20 mouse cellular contexts compared by ENCODE assay signal in the genomic region with DNA sequence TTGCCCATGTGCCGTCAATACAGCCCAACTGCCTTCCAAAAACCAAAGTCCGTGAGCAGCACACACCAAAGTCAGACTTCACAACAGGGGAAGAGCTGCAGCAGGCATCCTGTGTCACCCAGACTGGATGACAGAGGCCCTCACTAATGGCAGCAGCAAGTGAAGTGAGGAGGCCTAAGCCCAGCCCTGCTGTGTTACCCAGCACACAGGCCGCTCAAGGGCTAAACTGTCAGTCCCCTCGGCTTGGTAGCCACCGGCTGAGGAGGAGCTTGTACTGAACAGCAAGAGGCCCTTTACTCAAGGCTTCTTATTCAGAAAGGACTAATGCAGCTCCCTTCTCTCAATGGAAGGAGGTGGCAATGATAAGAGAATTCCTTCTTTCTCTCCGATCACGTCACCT.
DNase-seq lines count a peak whose midpoint lies in the region; ATAC-seq lines count a peak whose summit lies in the region.
"Had no signal": no experiment of that assay in that cellular context is flagged by ENCODE, and none has a peak within 500 bp of the region (broad histone marks: within the 10 kb centered on the region; RNA-seq: fewer than 3 reads in every experiment).

No protein-coding gene starts in this region.

- H3K36me3 ChIP-seq in forebrain, embryonic 16.5 days (ENCODE audit: control insufficient read depth, insufficient read depth) = no peaks in the 10 kb centered on the region
- no peaks in the 10 kb centered on the region for H3K36me3 ChIP-seq in forebrain, embryonic 12.5 days (replicated peaks)
- H3K36me3 ChIP-seq in heart, embryonic 15.5 days = no peaks in the 10 kb centered on the region
- H3K36me3 ChIP-seq in midbrain, embryonic 11.5 days (ENCODE audit: control insufficient read depth, insufficient read depth, low read length) = no peaks in the 10 kb centered on the region
- H3K36me3 ChIP-seq in midbrain, embryonic 15.5 days (replicated peaks) = no peaks in the 10 kb centered on the region
- H3K36me3 ChIP-seq: embryonic facial prominence, embryonic 15.5 days; liver, embryonic 15.5 days; stomach, embryonic 15.5 days had no signal

- no peaks in the 10 kb centered on the region for H3K27me3 ChIP-seq in forebrain, embryonic 16.5 days (replicated peaks; ENCODE audit: control insufficient read depth, insufficient read depth, low read length)
- H3K27me3 ChIP-seq in forebrain, embryonic 12.5 days = peaks cover 7% of the 10 kb centered on the region; the same call in 1 of the 2 replicates
- H3K27me3 ChIP-seq in heart, embryonic 15.5 days = no peaks in the 10 kb centered on the region
- H3K27me3 ChIP-seq in midbrain, embryonic 11.5 days (ENCODE audit: control insufficient read depth, insufficient read depth, low read length) = no peaks in the 10 kb centered on the region
- H3K27me3 ChIP-seq in midbrain, embryonic 15.5 days (replicated peaks) = no peaks in the 10 kb centered on the region
- H3K27me3 ChIP-seq: embryonic facial prominence, embryonic 15.5 days; liver, embryonic 15.5 days; stomach, embryonic 15.5 days had no signal

- H3K27ac ChIP-seq in forebrain, embryonic 16.5 days (ENCODE audit: low read length) = no peak overlapping the region
- H3K27ac ChIP-seq in forebrain, embryonic 12.5 days = no peak overlapping the region
- H3K27ac ChIP-seq in heart, embryonic 15.5 days = 0 out of 2 replicates have a peak overlapping the region, but pooled peaks have one; percentile 20
- no peak overlapping the region for H3K27ac ChIP-seq in midbrain, embryonic 11.5 days (ENCODE audit: low read depth, low read length)
- H3K27ac ChIP-seq in midbrain, embryonic 15.5 days = no peak overlapping the region
- H3K27ac ChIP-seq: embryonic facial prominence, embryonic 15.5 days; liver, embryonic 15.5 days; stomach, embryonic 15.5 days had no signal

- no peak overlapping the region for H3K9ac ChIP-seq in forebrain, embryonic 16.5 days (replicated peaks; ENCODE audit: low read depth, low read length)
- no peak overlapping the region for H3K9ac ChIP-seq in forebrain, embryonic 12.5 days
- no peak overlapping the region for H3K9ac ChIP-seq in heart, embryonic 15.5 days
- H3K9ac ChIP-seq in midbrain, embryonic 11.5 days (ENCODE audit: low read length) = no peak overlapping the region
- H3K9ac ChIP-seq in midbrain, embryonic 15.5 days = no peak overlapping the region
- H3K9ac ChIP-seq: embryonic facial prominence, embryonic 15.5 days; liver, embryonic 15.5 days; stomach, embryonic 15.5 days had no signal

- peak; percentile 14; the same call in 1 of the 2 replicates for ATAC-seq in forebrain, embryonic 16.5 days
- ATAC-seq in forebrain, embryonic 12.5 days (ENCODE audit: low FRiP score) = no peak
- ATAC-seq in heart, embryonic 15.5 days (replicated peaks; ENCODE audit: insufficient number of reproducible peaks, insufficient read depth, low FRiP score, low read depth) = no peak
- ATAC-seq in midbrain, embryonic 11.5 days (ENCODE audit: low FRiP score) = peak; percentile 59; the same call in 1 of the 2 replicates
- no peak for ATAC-seq in midbrain, embryonic 15.5 days (replicated peaks)
- ATAC-seq: inflammation-experienced regulatory T-cells, adult 6 months; lung, postnatal 0 days had no signal

- DNase-seq in heart, postnatal 4 days = no peak
- DNase-seq in midbrain, embryonic 11.5 days (ENCODE audit: low spot score, missing footprints) = peak; percentile 87
- DNase-seq in cerebellum, adult 9-10 months = no peak
- DNase-seq: adrenal gland, adult 2 months; cerebellum, adult 8-10 months; gastrocnemius, postnatal 25 days; kidney, adult 9 months; kidney, postnatal 25 days; retina, postnatal 1 day; thymus, adult 18-20 months; thymus, postnatal 4 days had no signal

- H3K4me1 ChIP-seq in forebrain, embryonic 16.5 days (replicated peaks; ENCODE audit: control insufficient read depth, insufficient read depth, low read length) = peaks cover 22% of the 10 kb centered on the region
- H3K4me1 ChIP-seq in forebrain, embryonic 12.5 days = peaks cover 47% of the 10 kb centered on the region
- H3K4me1 ChIP-seq in heart, embryonic 15.5 days (replicated peaks) = peaks cover 13% of the 10 kb centered on the region
- H3K4me1 ChIP-seq in midbrain, embryonic 11.5 days (ENCODE audit: control insufficient read depth, insufficient read depth, low read length) = peaks cover 22% of the 10 kb centered on the region
- H3K4me1 ChIP-seq in midbrain, embryonic 15.5 days = peaks cover 28% of the 10 kb centered on the region
- H3K4me1 ChIP-seq: embryonic facial prominence, embryonic 15.5 days had no signal

- WGBS in forebrain, embryonic 16.5 days = 28% methylated on average over 7 of the region's 7 CpGs
- 29% methylated on average over 7 of the region's 7 CpGs for WGBS in forebrain, embryonic 12.5 days
- 36% methylated on average over 7 of the region's 7 CpGs for WGBS in heart, embryonic 15.5 days
- WGBS in midbrain, embryonic 11.5 days = 34% methylated on average over 7 of the region's 7 CpGs
- 35% methylated on average over 7 of the region's 7 CpGs for WGBS in midbrain, embryonic 15.5 days

- no peak overlapping the region for H3K4me3 ChIP-seq in forebrain, embryonic 16.5 days (replicated peaks; ENCODE audit: low read length)
- no peak overlapping the region for H3K4me3 ChIP-seq in forebrain, embryonic 12.5 days (replicated peaks)
- no peak overlapping the region for H3K4me3 ChIP-seq in heart, embryonic 15.5 days
- H3K4me3 ChIP-seq in midbrain, embryonic 11.5 days (ENCODE audit: low read depth, low read length) = no peak overlapping the region
- no peak overlapping the region for H3K4me3 ChIP-seq in midbrain, embryonic 15.5 days
- H3K4me3 ChIP-seq: embryonic facial prominence, embryonic 15.5 days; liver, embryonic 15.5 days; stomach, embryonic 15.5 days had no signal

- no peaks in the 10 kb centered on the region for H3K9me3 ChIP-seq in forebrain, embryonic 16.5 days (ENCODE audit: control insufficient read depth, low read length)
- H3K9me3 ChIP-seq in forebrain, embryonic 12.5 days = no peaks in the 10 kb centered on the region
- H3K9me3 ChIP-seq in heart, embryonic 15.5 days (replicated peaks) = no peaks in the 10 kb centered on the region
- no peaks in the 10 kb centered on the region for H3K9me3 ChIP-seq in midbrain, embryonic 11.5 days (ENCODE audit: control insufficient read depth, low read length)
- H3K9me3 ChIP-seq in midbrain, embryonic 15.5 days = no peaks in the 10 kb centered on the region
- H3K9me3 ChIP-seq: embryonic facial prominence, embryonic 15.5 days; liver, embryonic 15.5 days; stomach, embryonic 15.5 days had no signal

- H3K4me2 ChIP-seq in forebrain, embryonic 16.5 days (ENCODE audit: low read length) = no peak overlapping the region
- H3K4me2 ChIP-seq in forebrain, embryonic 12.5 days = no peak overlapping the region
- no peak overlapping the region for H3K4me2 ChIP-seq in heart, embryonic 15.5 days
- no peak overlapping the region for H3K4me2 ChIP-seq in midbrain, embryonic 11.5 days
- H3K4me2 ChIP-seq in midbrain, embryonic 15.5 days = no peak overlapping the region
- H3K4me2 ChIP-seq: embryonic facial prominence, embryonic 15.5 days; liver, embryonic 15.5 days; stomach, embryonic 15.5 days had no signal

Comparison
In these comparisons a context has a peak if more than half of its experiments do, and no peak if none do; other contexts are left out.
1. ATAC-seq: peak in forebrain, embryonic 16.5 days (single experiment) and midbrain, embryonic 11.5 days (single experiment); none in forebrain, embryonic 12.5 days (single experiment), heart, embryonic 15.5 days (single experiment) and midbrain, embryonic 15.5 days (single experiment).